Mouse (Mus musculus): ENCODE measurements around the gene Thada. TPM values are rescaled to one million over a fixed set of nuclear protein-coding genes. Genes with fewer than 3 reads are reported as not detected.
A peak's percentile ranks its signal among the peaks of the same experiment; 100 is the strongest.

Thada gene
- polyA plus RNA-seq, 1 experiment from 2014 or later, result 6.6 TPM

- Histone ChIP-seq H3K4me2 (no peak overlapping the region), H3K9ac (no peak overlapping the region), H3K9me3 (no peaks in the 10 kb centered on the region), H3K4me1 (replicated peaks) (peaks cover 32% of the 10 kb centered on the region), H3K27ac (replicated peaks) (peak overlapping the region; percentile 72), H3K4me3 (no peak overlapping the region), H3K36me3 (no peaks in the 10 kb centered on the region), H3K27me3 (peaks cover 13% of the 10 kb centered on the region)
- ATAC-seq (ENCODE audit: low FRiP score, low read depth), result no peak
- WGBS, result 67% methylated on average over 18 of the region's 18 CpGs
Observed at GRCm38 (mm10) chr17:84181502-84182310, 284.3 kb downstream of the Thada start.

GRCm38 (mm10) chr17:84180715-84181501, 285.1 kb downstream of the Thada start:
- Histone ChIP-seq H3K27me3 (peaks cover 13% of the 10 kb centered on the region), H3K9ac (no peak overlapping the region), H3K9me3 (no peaks in the 10 kb centered on the region), H3K36me3 (no peaks in the 10 kb centered on the region), H3K27ac (replicated peaks) (peak overlapping the region; percentile 72; the same call in 1 of the 2 replicates), H3K4me3 (no peak overlapping the region), H3K4me2 (no peak overlapping the region), H3K4me1 (replicated peaks) (peaks cover 24% of the 10 kb centered on the region)
- 42% methylated on average over 11 of the region's 11 CpGs for WGBS
- ATAC-seq (ENCODE audit: low FRiP score, low read depth), result no peak

GRCm38 (mm10) chr17:84179973-84180365, 286.0 kb downstream of the Thada start:
- no peaks in the 10 kb centered on the region for H3K9me3 ChIP-seq
- 81% methylated on average over 4 of the region's 4 CpGs for WGBS
- ATAC-seq (ENCODE audit: low FRiP score, low read depth), result no peak

GRCm38 (mm10) chr17:84179026-84179972, 286.7 kb downstream of the Thada start:
- WGBS, result 89% methylated on average over 17 of the region's 17 CpGs
- H3K36me3 ChIP-seq, result no peaks in the 10 kb centered on the region
- peaks cover 8% of the 10 kb centered on the region for H3K27me3 ChIP-seq
- ATAC-seq (ENCODE audit: low FRiP score, low read depth), result no peak
- peaks cover 19% of the 10 kb centered on the region; the same call in 1 of the 2 replicates for H3K4me1 ChIP-seq (replicated peaks)
- H3K9me3 ChIP-seq, result no peaks in the 10 kb centered on the region
- no peak overlapping the region for H3K27ac ChIP-seq (replicated peaks)
- no peak overlapping the region for H3K9ac ChIP-seq
- no peak overlapping the region for H3K4me3 ChIP-seq
- H3K4me2 ChIP-seq, result no peak overlapping the region

More at GRCm38 (mm10) chr17:84179973-84180365, 286.0 kb downstream of the Thada start:
- Histone ChIP-seq H3K4me1 (replicated peaks) (peaks cover 19% of the 10 kb centered on the region; the same call in 1 of the 2 replicates), H3K4me3 (no peak overlapping the region), H3K4me2 (no peak overlapping the region), H3K36me3 (no peaks in the 10 kb centered on the region), H3K27me3 (peaks cover 10% of the 10 kb centered on the region), H3K9ac (no peak overlapping the region), H3K27ac (replicated peaks) (no peak overlapping the region)

GRCm38 (mm10) chr17:84177481-84177880, 288.5 kb downstream of the Thada start:
- Histone ChIP-seq H3K27ac (replicated peaks) (no peak overlapping the region), H3K9me3 (no peaks in the 10 kb centered on the region), H3K4me3 (no peak overlapping the region), H3K4me2 (no peak overlapping the region), H3K4me1 (replicated peaks) (peaks cover 9% of the 10 kb centered on the region; the same call in 1 of the 2 replicates), H3K27me3 (peaks cover 5% of the 10 kb centered on the region), H3K36me3 (no peaks in the 10 kb centered on the region), H3K9ac (no peak overlapping the region)
- 0 out of 2 replicates have a peak, but pooled peaks have one; percentile 48 for ATAC-seq (ENCODE audit: low FRiP score, low read depth)
- 15% methylated on average over 8 of the region's 8 CpGs for WGBS

GRCm38 (mm10) chr17:84176446-84176845, 289.6 kb downstream of the Thada start:
- WGBS, result 90% methylated on average over 7 of the region's 7 CpGs
- H3K4me3 ChIP-seq, result no peak overlapping the region
- H3K9ac ChIP-seq, result no peak overlapping the region
- no peaks in the 10 kb centered on the region for H3K9me3 ChIP-seq
- no peak for ATAC-seq (ENCODE audit: low FRiP score, low read depth)
- no peaks in the 10 kb centered on the region for H3K36me3 ChIP-seq
- no peak overlapping the region for H3K4me2 ChIP-seq
- H3K27me3 ChIP-seq, result no peaks in the 10 kb centered on the region
- H3K27ac ChIP-seq (replicated peaks), result no peak overlapping the region
- 0 out of 2 replicates have a peak, but pooled peaks cover 5% of the 10 kb centered on the region for H3K4me1 ChIP-seq (replicated peaks)

GRCm38 (mm10) chr17:84175196-84175595, 290.8 kb downstream of the Thada start:
- Histone ChIP-seq H3K4me3 (no peak overlapping the region), H3K9me3 (no peaks in the 10 kb centered on the region), H3K4me1 (replicated peaks) (no peaks in the 10 kb centered on the region), H3K27me3 (no peaks in the 10 kb centered on the region), H3K36me3 (no peaks in the 10 kb centered on the region), H3K27ac (replicated peaks) (no peak overlapping the region), H3K9ac (no peak overlapping the region), H3K4me2 (no peak overlapping the region)
- WGBS, result 98% methylated on average over 17 of the region's 17 CpGs
- no peak for ATAC-seq (ENCODE audit: low FRiP score, low read depth)

GRCm38 (mm10) chr17:84167377-84167776, 298.6 kb downstream of the Thada start:
- Histone ChIP-seq H3K9ac (no peak overlapping the region), H3K4me3 (no peak overlapping the region), H3K36me3 (no peaks in the 10 kb centered on the region), H3K9me3 (no peaks in the 10 kb centered on the region), H3K4me1 (replicated peaks) (no peaks in the 10 kb centered on the region), H3K4me2 (no peak overlapping the region), H3K27me3 (no peaks in the 10 kb centered on the region), H3K27ac (replicated peaks) (no peak overlapping the region)
- ATAC-seq (ENCODE audit: low FRiP score, low read depth), result no peak
- WGBS, result 90% methylated on average over 4 of the region's 4 CpGs

- no peak overlapping the region for H3K9ac ChIP-seq
- H3K27ac ChIP-seq (replicated peaks), result no peak overlapping the region
- H3K36me3 ChIP-seq, result no peaks in the 10 kb centered on the region
- H3K4me2 ChIP-seq, result no peak overlapping the region
- no peaks in the 10 kb centered on the region for H3K27me3 ChIP-seq
- ATAC-seq (ENCODE audit: low FRiP score, low read depth), result no peak
- 88% methylated on average over 9 of the region's 9 CpGs for WGBS
- no peak overlapping the region for H3K4me3 ChIP-seq
- H3K4me1 ChIP-seq (replicated peaks), result peaks cover 5% of the 10 kb centered on the region; the same call in 1 of the 2 replicates
- no peaks in the 10 kb centered on the region for H3K9me3 ChIP-seq
Observed at GRCm38 (mm10) chr17:84166135-84166860, 299.7 kb downstream of the Thada start.

- Histone ChIP-seq H3K9ac (no peak overlapping the region), H3K4me1 (replicated peaks) (peaks cover 8% of the 10 kb centered on the region; the same call in 1 of the 2 replicates), H3K4me3 (no peak overlapping the region), H3K36me3 (no peaks in the 10 kb centered on the region), H3K27me3 (no peaks in the 10 kb centered on the region), H3K4me2 (no peak overlapping the region), H3K27ac (replicated peaks) (no peak overlapping the region), H3K9me3 (no peaks in the 10 kb centered on the region)
- WGBS, result 89% methylated on average over 3 of the region's 3 CpGs
- no peak for ATAC-seq (ENCODE audit: low FRiP score, low read depth)
Observed at GRCm38 (mm10) chr17:84165735-84166134, 300.3 kb downstream of the Thada start.

GRCm38 (mm10) chr17:84164146-84164545, 301.9 kb downstream of the Thada start:
- ATAC-seq (ENCODE audit: low FRiP score, low read depth), result no peak
- Histone ChIP-seq H3K36me3 (no peaks in the 10 kb centered on the region), H3K4me1 (replicated peaks) (peaks cover 8% of the 10 kb centered on the region; the same call in 1 of the 2 replicates), H3K4me2 (no peak overlapping the region), H3K9me3 (no peaks in the 10 kb centered on the region), H3K27ac (replicated peaks) (no peak overlapping the region), H3K4me3 (no peak overlapping the region), H3K27me3 (no peaks in the 10 kb centered on the region), H3K9ac (no peak overlapping the region)
- WGBS, result 81% methylated on average over 8 of the region's 8 CpGs
